In the genomic region with DNA sequence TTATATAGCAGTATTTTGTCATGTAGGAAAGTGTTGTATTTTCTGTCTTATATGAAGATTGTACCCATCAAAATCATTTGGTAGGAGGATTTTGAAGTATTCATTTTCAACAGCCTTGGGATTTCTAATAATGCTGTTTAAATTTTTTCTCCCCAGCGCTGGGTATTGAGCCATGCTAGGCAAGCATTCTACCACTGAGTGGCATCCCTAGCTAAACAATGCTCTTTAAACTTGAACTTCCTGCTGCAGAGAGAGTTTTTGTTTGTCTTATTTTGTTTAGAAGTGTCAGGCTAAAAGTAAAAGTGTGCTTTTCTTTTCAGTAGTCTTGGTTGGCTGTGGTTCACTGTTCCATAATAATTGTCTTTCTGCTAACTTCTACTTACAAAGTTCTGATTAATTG, we compare ENCODE assay signal across 9 mouse cellular contexts. TPM values are rescaled to one million over a fixed set of nuclear protein-coding genes. Genes with fewer than 3 reads are reported as not detected.
DNase-seq lines count a peak whose midpoint lies in the region; ATAC-seq lines count a peak whose summit lies in the region.
"Had no signal": no experiment of that assay in that cellular context is flagged by ENCODE, and none has a peak within 500 bp of the region (broad histone marks: within the 10 kb centered on the region; RNA-seq: fewer than 3 reads in every experiment).

No protein-coding gene starts in this region.

- no peak for DNase-seq in lung, postnatal 14 days
- no peak for DNase-seq in T-cell, adult 2 months (ENCODE audit: low spot score)
- DNase-seq: adrenal gland, adult 8-10 months had no signal

- no peaks in the 10 kb centered on the region for H3K9me3 ChIP-seq in lung, embryonic 16.5 days (ENCODE audit: control insufficient read depth, low read length)
- no peaks in the 10 kb centered on the region for H3K9me3 ChIP-seq in forebrain, embryonic 12.5 days
- no peaks in the 10 kb centered on the region for H3K9me3 ChIP-seq in limb, embryonic 12.5 days
- no peaks in the 10 kb centered on the region for H3K9me3 ChIP-seq in stomach, embryonic 15.5 days
- H3K9me3 ChIP-seq: limb, embryonic 15.5 days had no signal

- H3K4me2 ChIP-seq in lung, embryonic 16.5 days (ENCODE audit: low read depth, low read length), result peak overlapping the region; percentile 29; the same call in 1 of the 2 replicates
- H3K4me2 ChIP-seq in forebrain, embryonic 12.5 days, result peak overlapping the region; percentile 31
- H3K4me2 ChIP-seq in limb, embryonic 12.5 days, result peak overlapping the region; percentile 47
- H3K4me2 ChIP-seq in stomach, embryonic 15.5 days, result peak overlapping the region; percentile 13; the same call in 1 of the 2 replicates
- H3K4me2 ChIP-seq: limb, embryonic 15.5 days had no signal

- peak overlapping the region; percentile 7; the same call in 1 of the 2 replicates for H3K4me3 ChIP-seq in lung, embryonic 16.5 days (ENCODE audit: low read length)
- H3K4me3 ChIP-seq in forebrain, embryonic 12.5 days (replicated peaks), result no peak overlapping the region
- peak overlapping the region; percentile 17; the same call in 1 of the 2 replicates for H3K4me3 ChIP-seq in limb, embryonic 12.5 days (replicated peaks)
- H3K4me3 ChIP-seq in stomach, embryonic 15.5 days (replicated peaks), result no peak overlapping the region
- H3K4me3 ChIP-seq: limb, embryonic 15.5 days had no signal

- H3K4me1 ChIP-seq in lung, embryonic 16.5 days (replicated peaks; ENCODE audit: control insufficient read depth, insufficient read depth, low read length), result peaks cover 3% of the 10 kb centered on the region; the same call in 1 of the 2 replicates
- H3K4me1 ChIP-seq in forebrain, embryonic 12.5 days, result peaks cover 2% of the 10 kb centered on the region; the same call in 1 of the 2 replicates
- H3K4me1 ChIP-seq in limb, embryonic 12.5 days (replicated peaks), result no peaks in the 10 kb centered on the region
- no peaks in the 10 kb centered on the region for H3K4me1 ChIP-seq in stomach, embryonic 15.5 days
- H3K4me1 ChIP-seq: limb, embryonic 15.5 days had no signal

- H3K9ac ChIP-seq in lung, embryonic 16.5 days (ENCODE audit: low read length), result no peak overlapping the region
- no peak overlapping the region for H3K9ac ChIP-seq in forebrain, embryonic 12.5 days
- H3K9ac ChIP-seq in limb, embryonic 12.5 days (replicated peaks), result no peak overlapping the region
- no peak overlapping the region for H3K9ac ChIP-seq in stomach, embryonic 15.5 days
- H3K9ac ChIP-seq: limb, embryonic 15.5 days had no signal

- no peak for ATAC-seq in lung, embryonic 16.5 days (ENCODE audit: low read depth)
- ATAC-seq in forebrain, embryonic 12.5 days (ENCODE audit: low FRiP score), result no peak
- no peak for ATAC-seq in limb, embryonic 12.5 days (ENCODE audit: insufficient number of reproducible peaks, insufficient read depth, low FRiP score, low TSS enrichment, low read depth)
- no peak for ATAC-seq in stomach, embryonic 15.5 days (ENCODE audit: insufficient read depth, low FRiP score, low read depth)
- no peak for ATAC-seq in monocyte, adult 5-6 weeks (replicated peaks; ENCODE audit: insufficient number of reproducible peaks, low FRiP score, low TSS enrichment, poor library complexity, severe bottlenecking)

- H3K27me3 ChIP-seq in lung, embryonic 16.5 days (ENCODE audit: control insufficient read depth, insufficient read depth, low read depth, low read length), result no peaks in the 10 kb centered on the region
- no peaks in the 10 kb centered on the region for H3K27me3 ChIP-seq in forebrain, embryonic 12.5 days
- H3K27me3 ChIP-seq in limb, embryonic 12.5 days, result no peaks in the 10 kb centered on the region
- no peaks in the 10 kb centered on the region for H3K27me3 ChIP-seq in stomach, embryonic 15.5 days (replicated peaks)
- H3K27me3 ChIP-seq: limb, embryonic 15.5 days had no signal

- H3K27ac ChIP-seq in lung, embryonic 16.5 days (ENCODE audit: low read length), result no peak overlapping the region
- H3K27ac ChIP-seq in forebrain, embryonic 12.5 days, result no peak overlapping the region
- H3K27ac ChIP-seq in limb, embryonic 12.5 days, result no peak overlapping the region
- no peak overlapping the region for H3K27ac ChIP-seq in stomach, embryonic 15.5 days
- H3K27ac ChIP-seq: limb, embryonic 15.5 days had no signal

- no peaks in the 10 kb centered on the region for H3K36me3 ChIP-seq in lung, embryonic 16.5 days (ENCODE audit: control insufficient read depth, insufficient read depth, low read length)
- no peaks in the 10 kb centered on the region for H3K36me3 ChIP-seq in forebrain, embryonic 12.5 days (replicated peaks)
- H3K36me3 ChIP-seq in limb, embryonic 12.5 days, result no peaks in the 10 kb centered on the region
- no peaks in the 10 kb centered on the region for H3K36me3 ChIP-seq in stomach, embryonic 15.5 days
- H3K36me3 ChIP-seq: limb, embryonic 15.5 days had no signal

- WGBS in lung, embryonic 16.5 days, result 30% methylated on average over 1 of the region's 1 CpGs
- 55% methylated on average over 1 of the region's 1 CpGs for WGBS in forebrain, embryonic 12.5 days
- WGBS in limb, embryonic 12.5 days, result 68% methylated on average over 1 of the region's 1 CpGs
- WGBS in stomach, embryonic 15.5 days, result 42% methylated on average over 1 of the region's 1 CpGs

RNA-seq across cellular contexts. Expression of a gene that starts 1.8 kb away (rescaled TPM):
- 22.2 and 22.9 TPM in 2 replicates for polyA plus RNA-seq in lung, embryonic 16.5 days (2015; fragmentation: Nextera tagmentation; extraction: Ambion mirVana)
- polyA plus RNA-seq in forebrain, embryonic 12.5 days (2016; fragmentation: Nextera tagmentation; extraction: Ambion mirVana), result 22.7 and 22.9 TPM in 2 replicates
- 22.0 and 22.1 TPM in 2 replicates for polyA plus RNA-seq in limb, embryonic 12.5 days (2016; fragmentation: Nextera tagmentation; extraction: Ambion mirVana)
- 19.2 and 21.9 TPM in 2 replicates for polyA plus RNA-seq in stomach, embryonic 15.5 days (2015; fragmentation: Nextera tagmentation; extraction: Ambion mirVana)
- 81.6 to 136 TPM (median 123 TPM) in 3 replicates for total RNA-seq in monocyte, adult 5-6 weeks (2017)

RNA-seq across cellular contexts. Expression of a gene that starts 59.5 kb away (rescaled TPM):
- 12.1 and 12.9 TPM in 2 replicates for polyA plus RNA-seq in lung, embryonic 16.5 days (2015; fragmentation: Nextera tagmentation; extraction: Ambion mirVana)
- polyA plus RNA-seq in forebrain, embryonic 12.5 days (2016; fragmentation: Nextera tagmentation; extraction: Ambion mirVana), result 10.5 and 11.0 TPM in 2 replicates
- polyA plus RNA-seq in limb, embryonic 12.5 days (2016; fragmentation: Nextera tagmentation; extraction: Ambion mirVana), result 10.2 and 10.5 TPM in 2 replicates
- 6.5 and 7.9 TPM in 2 replicates for polyA plus RNA-seq in stomach, embryonic 15.5 days (2015; fragmentation: Nextera tagmentation; extraction: Ambion mirVana)
- 2.2 to 5.3 TPM (median 2.8 TPM) in 3 replicates for total RNA-seq in monocyte, adult 5-6 weeks (2017)

Comparison
In these comparisons a context has a peak if more than half of its experiments do, and no peak if none do; other contexts are left out.
1. H3K4me3 ChIP-seq: peak in lung, embryonic 16.5 days (single experiment) and limb, embryonic 12.5 days (single experiment); none in forebrain, embryonic 12.5 days (single experiment) and stomach, embryonic 15.5 days (single experiment).
2. Peak in every context shown above with its lines, with median percentiles within 50 percentile points of each other: H3K4me2 ChIP-seq.